Mouse (Mus musculus): ENCODE results near the gene BC030499. TPM values are rescaled to one million over a fixed set of nuclear protein-coding genes. Genes with fewer than 3 reads are reported as not detected.

The BC030499 gene
- total RNA-seq, 2 experiments from 2014 or later: 0.36 to 0.59 TPM

- DNase-seq: no peak
Observed at GRCm38 (mm10) chr11:78310861-78311511, 20.3 kb downstream of the BC030499 start.

GRCm38 (mm10) chr11:78313662-78314061, 23.0 kb downstream of the BC030499 start:
- no peak for DNase-seq

GRCm38 (mm10) chr11:78318411-78318810, 27.8 kb downstream of the BC030499 start:
- no peak for DNase-seq

- peak; percentile 29 for DNase-seq
Observed at GRCm38 (mm10) chr11:78322076-78322831, 31.6 kb downstream of the BC030499 start.

GRCm38 (mm10) chr11:78322860-78323259, 32.2 kb downstream of the BC030499 start, which contains the start of gene Aldoc:
Gene Aldoc (plus strand): TSS chr11:78322968.
- DNase-seq: peak; percentile 34

- no peak for DNase-seq
Observed at GRCm38 (mm10) chr11:78324000-78324785, 33.6 kb downstream of the BC030499 start.

GRCm38 (mm10) chr11:78324965-78325364, 34.3 kb downstream of the BC030499 start:
- DNase-seq: no peak

GRCm38 (mm10) chr11:78327215-78327614, 36.6 kb downstream of the BC030499 start:
- no peak for DNase-seq

GRCm38 (mm10) chr11:78327634-78328511, 37.2 kb downstream of the BC030499 start, which contains the start of gene Pigs:
Gene Pigs (plus strand): TSS chr11:78328415.
- peak; percentile 96 for DNase-seq

GRCm38 (mm10) chr11:78328512-78329056, 37.9 kb downstream of the BC030499 start:
- DNase-seq: no peak

GRCm38 (mm10) chr11:78332676-78333075, 42.0 kb downstream of the BC030499 start:
- no peak for DNase-seq

GRCm38 (mm10) chr11:78333992-78334391, 43.4 kb downstream of the BC030499 start:
- no peak for DNase-seq

- no peak for DNase-seq
Observed at GRCm38 (mm10) chr11:78337040-78337439, 46.4 kb downstream of the BC030499 start.

GRCm38 (mm10) chr11:78341702-78342101, 51.1 kb downstream of the BC030499 start:
- no peak for DNase-seq

- DNase-seq: peak; percentile 76
Observed at GRCm38 (mm10) chr11:78343381-78344327, 53.0 kb downstream of the BC030499 start, which contains the start of gene Unc119. Gene Unc119 (plus strand): TSS chr11:78343482.

- no peak for DNase-seq
Observed at GRCm38 (mm10) chr11:78344328-78344889, 53.8 kb downstream of the BC030499 start.

- peak; percentile 74 for DNase-seq
Observed at GRCm38 (mm10) chr11:78344890-78345715, 54.5 kb downstream of the BC030499 start.

- no peak for DNase-seq
Observed at GRCm38 (mm10) chr11:78345801-78346200, 55.2 kb downstream of the BC030499 start.

Measured in gastrocnemius, postnatal 10 days (tissue).